Mouse (Mus musculus) testis, postnatal 14 days (tissue): ENCODE measurements around the gene 2210016L21Rik.

Experiments
- DNase-seq: peaks from one replicate; pipeline ENCODE4 v3.0.0; 2021; ENCODE audit warnings: low spot score

Gene 2210016L21Rik

DNA sequence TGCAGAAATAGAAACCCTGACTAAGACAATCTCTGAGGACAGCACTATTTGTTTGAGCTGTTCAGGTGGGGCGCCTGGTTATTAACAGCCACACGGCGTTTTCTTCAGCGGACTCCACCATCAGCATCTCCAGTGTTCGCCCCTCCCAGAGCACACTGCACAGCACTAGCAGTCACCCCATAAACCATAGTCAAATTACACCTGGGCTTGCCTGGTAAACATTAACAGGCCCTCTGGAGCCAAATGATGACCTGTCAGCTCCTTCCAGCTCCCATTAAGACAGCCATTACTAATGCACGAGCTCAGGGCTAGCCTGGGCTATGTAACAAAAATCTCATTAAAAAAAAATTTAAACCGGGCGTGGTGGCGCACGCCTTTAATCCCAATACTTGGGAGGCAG, 3.1 kb downstream of the 2210016L21Rik start:
- DNase-seq: no peak

DNA sequence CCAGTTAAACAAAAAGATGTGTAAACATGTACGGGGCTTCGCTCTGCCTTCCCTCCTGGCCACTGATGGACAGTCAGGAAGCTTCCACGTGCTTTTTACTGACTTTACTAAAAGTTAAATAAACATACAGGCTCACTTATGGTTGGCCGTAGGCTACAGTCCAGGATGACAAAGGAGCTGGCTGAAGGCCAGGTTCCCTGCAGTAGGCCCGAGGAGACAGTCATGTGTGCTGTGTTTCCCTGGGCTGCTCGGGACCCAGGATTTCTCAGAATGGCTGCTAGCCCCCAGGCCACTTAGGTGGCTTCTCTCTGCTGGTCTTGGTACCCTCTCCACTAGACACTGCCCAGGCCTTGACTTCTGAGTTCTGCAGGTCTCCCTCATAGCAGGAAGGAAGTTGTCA, 6.9 kb downstream of the 2210016L21Rik start:
- no peak for DNase-seq

DNA sequence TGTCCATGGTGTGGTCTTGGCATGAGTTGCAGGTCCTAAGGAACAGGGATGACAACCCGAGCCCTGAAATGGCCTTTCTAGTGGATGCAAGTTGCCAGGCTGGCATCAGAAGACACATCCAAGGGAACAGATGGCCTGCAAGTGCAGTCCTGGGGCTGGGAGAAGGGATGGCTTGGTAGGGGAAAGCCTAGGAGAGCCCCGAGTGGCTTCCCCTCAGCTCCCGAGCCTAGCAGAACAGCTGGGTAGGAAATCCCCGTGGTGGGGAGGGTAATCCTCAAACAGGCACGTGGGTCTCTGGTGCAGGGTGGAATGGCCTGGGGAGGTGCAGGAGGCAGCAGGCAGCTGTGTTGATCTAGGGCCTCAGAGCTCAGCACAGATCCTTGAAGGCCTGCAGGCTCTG, 7.4 kb downstream of the 2210016L21Rik start:
- DNase-seq: no peak

DNA sequence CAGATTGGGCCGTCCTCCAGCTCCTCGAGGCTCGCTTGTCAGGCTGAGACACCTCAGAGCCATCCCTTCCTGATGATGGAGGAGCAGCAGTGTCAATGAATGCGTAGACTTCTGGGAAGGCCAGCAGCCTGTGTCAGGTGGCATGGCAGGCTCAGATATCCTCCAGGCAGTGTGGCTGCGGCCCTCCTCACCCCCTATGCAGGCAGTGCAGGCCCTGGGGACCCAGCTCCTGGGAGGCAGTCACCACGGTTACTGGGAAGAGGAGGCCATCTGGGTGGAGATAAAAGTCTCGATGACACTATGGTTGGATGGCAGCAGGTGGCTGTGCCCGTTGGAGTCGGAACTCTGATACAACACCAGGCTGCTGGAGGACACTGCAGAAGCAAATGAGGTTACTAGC, 7.9 kb downstream of the 2210016L21Rik start:
- DNase-seq: no peak

DNA sequence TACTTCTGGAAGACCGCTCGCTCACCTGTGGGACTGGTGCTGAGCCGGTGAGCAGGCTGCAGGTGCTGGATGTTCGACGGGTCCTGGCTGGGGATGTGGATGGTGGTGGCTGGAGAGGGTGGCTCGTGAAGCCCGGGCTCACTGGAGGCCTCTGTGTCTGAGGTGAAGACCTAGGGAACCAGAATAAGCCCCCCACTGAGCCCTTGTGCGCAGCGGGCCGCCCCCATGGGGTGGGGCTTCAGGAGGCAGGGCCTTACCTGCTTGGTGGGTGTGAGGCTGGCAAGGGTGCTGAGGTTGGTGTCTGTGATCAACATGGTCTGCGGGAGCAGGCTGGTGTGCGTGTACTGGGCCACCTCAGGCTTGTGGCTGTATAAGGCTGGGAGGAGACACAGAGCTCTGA, 8.7 kb downstream of the 2210016L21Rik start:
- DNase-seq: no peak

DNA sequence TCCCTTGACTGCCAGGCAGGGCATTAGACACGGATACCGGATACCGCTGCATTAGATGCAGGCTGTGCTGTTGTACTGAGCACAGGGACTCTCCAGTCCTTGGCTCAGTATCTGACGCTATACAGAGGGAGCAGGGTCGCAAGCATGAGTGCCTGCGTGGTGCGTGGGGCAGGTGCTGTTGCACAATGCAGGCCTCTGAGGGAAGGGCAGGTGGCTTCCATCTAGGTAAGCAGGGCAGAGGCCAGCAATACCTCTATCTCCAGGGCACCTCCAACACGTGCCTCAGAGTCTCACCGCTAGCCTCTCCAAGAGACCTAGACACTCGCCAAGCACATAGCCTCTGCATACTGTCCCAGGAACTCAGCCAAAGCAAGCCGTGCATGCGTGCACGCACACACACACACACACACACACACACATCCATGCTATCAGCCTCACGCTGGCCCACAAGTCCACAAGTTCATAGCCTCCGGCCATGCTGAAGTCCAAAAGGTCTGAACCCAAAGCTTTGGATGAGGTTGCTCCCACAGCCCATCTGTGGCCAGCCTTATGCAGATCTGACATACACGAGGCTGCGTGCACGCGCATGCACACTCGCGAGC, 9.4 kb downstream of the 2210016L21Rik start:
- DNase-seq: no peak

DNA sequence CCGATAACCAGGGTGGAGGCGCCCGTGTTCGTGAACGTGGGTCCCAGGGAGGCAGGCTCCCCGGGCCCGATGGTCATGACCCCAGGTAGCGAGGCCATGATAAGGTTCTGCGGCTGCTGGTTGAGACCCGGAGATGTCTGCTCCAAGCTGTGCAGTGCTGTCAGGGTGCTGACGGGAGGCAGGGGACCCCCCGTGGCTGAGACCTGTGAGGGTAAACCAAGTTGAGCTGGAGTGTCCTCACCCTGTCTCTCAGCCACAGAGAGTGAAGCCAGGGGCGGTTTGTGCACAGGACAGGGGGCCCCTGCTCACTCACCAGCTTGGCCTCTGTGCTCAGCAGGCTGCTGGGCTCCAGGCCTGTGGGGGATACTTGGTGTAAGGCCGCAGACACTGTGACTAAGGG, 11.4 kb downstream of the 2210016L21Rik start:
- no peak for DNase-seq

DNA sequence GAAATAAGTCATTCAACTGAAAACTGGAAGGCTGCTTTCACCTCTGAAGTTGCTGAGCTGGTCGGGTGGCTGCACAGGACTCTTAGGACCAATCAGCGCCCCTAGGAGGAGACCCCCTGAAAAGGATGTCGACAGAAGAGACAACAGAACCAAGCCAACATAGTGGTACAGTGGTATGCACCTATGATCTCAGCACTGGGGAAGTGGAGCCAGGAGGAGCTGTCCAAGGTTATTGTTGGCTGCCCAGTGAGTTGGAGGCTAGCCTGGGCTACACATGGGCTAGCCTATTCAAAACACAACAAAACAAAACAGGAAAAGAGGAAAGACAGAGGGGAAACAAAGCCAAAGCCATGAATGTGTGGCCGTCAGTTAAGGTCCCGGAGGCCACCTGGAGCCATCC, 16.1 kb downstream of the 2210016L21Rik start:
- no peak for DNase-seq

DNA sequence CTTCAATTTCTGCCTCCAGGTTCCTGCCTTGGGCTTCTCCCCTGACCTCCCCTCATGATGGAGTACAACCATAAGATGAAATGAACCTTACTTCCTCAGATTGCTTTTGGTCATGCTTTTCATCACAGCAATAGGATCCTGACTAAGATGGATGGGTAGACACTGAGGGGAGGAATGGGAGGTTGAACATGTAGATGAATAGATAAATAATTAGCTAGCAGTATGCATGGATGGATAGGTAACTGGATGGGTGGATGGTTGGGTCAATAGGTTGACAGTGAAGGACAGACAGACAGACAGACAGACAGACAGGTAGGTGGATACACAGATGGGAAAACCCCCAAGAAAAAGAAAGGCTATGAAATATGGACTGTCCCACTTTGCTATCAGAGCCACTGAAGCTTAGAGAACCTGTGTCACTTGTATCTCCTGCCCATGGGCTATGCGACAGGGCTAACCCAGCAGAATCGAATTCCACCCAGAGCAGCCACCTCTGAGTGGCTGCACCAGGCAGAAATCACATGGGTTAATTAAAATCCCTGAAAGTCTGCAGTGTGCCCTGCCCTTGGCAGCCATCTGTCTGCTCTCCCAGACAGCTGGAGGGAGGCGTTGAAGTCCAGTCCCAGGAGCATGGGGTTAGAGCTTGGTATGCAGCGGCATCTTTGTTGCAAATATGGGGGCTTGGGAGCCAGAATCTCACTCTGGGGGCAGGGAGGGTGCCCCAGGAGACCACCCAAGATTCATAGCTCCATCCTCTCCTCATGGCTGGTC, 19.8 kb downstream of the 2210016L21Rik start:
- no peak for DNase-seq

DNA sequence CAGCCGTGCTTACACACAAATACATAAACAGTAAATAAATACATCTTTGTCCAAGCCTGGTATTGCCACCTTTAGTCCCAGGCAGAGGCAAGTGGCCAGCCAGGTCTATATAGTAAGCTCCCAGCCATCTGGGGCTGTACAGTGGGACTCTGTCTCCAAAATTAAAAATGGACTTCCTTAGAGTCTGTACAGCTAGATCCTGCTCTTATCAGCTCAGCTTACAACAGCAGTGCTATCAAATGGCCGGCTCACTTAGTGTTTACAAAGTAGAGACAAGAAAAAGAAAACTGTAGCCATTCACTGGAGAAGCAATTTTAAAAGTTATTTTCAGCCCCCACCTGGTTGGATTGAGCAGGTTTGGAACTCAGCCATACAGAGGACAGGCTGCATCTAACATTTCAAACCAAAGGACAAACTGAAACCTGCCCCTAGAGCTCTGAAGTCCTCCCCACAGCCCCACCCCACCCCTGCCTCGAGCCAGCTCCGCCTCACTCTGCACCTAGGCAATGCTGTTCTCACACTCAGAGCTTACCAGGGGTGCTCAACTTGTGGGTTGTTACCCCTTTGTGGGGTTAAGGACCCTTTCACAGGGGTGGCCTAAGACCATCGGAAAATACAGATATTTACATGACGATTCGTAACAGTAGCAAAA, 22.5 kb downstream of the 2210016L21Rik start:
- no peak for DNase-seq

DNA sequence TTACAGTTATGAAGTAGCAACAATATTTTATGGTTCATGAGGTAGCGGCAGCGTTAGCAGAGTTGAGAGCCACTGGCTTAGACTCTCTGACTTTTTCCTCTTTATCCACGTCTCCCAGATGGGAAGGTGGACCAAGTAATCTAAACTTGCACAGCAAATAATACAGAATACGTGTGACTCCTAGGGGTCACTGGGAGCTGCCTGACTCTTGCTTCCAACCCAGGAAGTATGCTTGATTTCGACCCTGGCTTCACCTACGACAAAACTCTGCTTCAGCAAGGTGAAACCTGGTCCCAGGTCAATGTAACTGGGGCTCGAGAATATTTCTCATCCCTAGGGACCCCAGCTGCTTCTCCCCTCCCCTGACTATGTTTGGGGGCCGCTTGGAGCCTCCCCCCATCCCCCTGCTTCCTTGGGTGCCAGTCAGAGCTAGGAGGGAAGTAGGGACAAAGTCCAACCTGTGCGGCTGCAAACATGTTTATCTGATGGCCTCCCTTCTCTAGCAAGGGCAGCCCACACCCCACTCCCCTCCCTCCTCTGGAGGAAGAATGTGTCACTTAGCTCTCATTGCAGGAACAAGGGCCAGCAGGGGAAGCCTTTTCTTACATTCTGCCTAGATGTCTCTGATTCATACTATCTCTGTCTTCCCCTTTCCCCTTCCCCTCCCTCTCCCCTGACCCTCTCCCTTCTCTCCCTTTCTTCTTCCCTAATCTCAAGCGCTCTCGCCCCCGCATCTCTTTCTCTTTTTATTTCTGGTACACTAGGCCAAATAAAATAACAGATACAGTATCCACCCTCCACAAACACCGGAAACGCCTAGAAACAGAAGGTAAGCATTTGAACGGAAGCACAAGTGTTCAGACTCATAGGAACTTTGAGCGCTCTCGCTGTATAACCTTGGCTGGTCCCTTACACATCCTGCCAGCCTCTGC, 23.3 kb downstream of the 2210016L21Rik start:
- no peak for DNase-seq

DNA sequence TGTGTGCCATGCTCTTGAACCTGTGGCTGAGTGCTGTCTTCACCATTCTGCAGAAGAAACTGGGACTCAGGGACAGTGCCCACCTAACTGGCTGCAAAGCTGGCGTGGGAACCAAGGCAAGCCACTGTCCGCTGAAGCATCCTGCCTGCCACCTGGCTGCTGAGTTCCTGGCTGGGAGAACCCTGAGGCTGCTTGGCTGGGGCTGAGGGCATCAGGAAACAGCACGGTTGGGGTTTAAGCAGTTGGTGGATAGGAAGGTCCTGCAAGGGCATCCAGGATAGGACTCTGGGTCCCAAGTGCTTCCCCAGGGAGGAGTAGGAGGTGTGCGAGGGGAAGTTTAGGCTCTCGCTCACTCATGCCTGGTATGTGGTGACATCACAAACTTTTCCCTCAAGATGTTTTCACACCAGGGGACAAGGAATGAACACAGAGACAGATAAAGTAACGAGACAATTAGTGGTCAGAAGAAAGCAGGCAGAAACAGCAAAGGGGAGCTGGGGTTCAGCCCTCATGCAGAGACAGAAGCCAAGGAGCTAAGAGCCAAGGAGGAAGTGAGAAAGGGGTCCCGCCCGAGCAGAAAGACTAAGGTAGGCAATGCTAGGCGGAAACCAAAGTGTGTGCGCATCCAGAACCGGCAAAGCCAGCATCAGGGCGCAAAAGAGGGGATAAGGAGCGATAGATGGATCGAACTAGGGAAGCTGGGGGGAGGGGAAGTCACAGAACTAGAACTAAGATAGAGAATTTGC, 25.7 kb downstream of the 2210016L21Rik start:
- no peak for DNase-seq

DNA sequence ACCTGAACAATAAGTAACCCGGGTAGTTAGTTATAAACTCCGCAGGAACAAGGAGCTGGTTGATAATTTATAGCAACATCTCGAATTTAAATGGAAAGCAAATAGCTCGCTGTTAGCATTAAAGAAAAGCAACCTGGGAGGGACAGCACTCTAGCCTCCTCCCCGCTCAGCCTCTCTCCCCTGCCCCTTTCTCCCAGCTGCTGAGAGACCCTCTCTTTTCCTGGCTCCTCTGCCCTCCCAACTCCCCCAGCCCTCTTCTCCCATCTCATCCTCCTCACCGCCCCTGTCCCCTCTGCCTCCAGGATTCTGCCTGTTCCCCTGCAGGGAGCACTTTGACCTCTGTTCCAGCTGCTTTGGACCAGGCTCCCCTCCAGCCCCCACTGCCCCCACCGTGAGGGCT, 26.7 kb downstream of the 2210016L21Rik start:
- no peak for DNase-seq

DNA sequence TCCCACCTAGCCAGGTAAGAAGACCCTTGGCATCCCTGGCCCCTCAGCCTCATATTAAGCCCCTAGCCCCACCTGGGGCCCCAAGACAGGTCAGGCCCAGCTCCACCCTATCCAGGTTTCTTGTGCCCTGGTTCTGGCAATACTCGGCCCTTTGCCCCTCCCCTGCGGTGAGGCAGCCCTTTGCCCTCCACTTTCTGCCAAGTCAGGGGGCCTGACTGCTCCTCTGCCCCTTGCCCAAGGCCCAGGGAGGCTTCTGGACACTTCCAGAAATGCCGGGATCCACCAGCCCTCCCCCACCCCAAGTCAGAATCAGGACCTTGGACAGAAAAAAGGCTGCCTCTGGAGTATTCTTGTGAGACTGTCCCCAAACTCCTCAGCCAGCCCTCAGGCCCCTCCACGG, 27.1 kb downstream of the 2210016L21Rik start:
- DNase-seq: no peak

DNA sequence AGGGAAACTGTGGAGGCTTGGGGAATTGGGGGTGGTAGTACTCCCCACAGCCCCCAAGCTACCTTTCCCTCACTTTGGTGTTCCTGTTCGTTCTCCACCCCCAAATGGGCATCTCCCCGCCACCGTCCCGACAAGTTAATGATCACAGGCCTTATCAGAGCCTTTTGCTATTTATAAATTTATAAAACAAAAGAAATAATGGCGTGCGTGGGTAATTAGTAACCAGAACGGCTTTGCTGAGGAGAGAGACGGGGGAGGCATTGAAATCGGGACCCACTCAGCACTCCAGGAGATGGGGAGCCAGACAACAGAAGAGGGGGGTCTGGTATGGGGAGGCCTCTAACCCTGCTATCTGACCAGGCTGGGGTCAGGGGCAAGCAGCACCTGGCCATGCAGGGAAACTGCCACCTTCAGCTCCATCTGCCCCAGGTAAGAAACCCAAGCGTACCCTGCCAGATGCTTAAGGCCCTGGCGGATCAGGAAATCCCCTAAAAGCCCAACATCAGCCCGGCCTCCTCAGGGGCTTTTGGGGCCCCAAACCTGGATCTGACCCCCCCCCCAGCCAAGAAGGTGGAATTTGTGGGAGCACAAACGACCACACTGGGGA, 27.8 kb downstream of the 2210016L21Rik start:
- DNase-seq: no peak

DNA sequence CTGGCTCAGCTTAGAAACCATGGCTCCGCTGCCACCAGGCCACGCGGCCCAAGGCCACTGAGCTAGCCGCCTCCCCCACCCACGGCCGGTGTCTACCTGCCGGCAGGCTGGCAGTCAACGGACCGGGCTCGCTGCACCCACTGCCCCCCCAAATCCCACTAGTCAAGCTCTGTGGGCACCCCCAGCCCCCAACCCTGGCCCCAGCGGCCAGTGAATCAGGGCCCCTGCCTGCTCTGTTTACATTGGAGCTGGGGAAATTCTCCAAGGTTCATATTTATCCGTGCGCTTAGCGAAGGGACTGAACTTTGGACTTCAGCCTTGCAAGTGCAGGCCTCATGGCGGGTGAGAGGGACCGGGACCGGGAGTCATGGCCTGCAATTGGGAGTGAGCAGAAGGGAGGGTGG, 28.9 kb downstream of the 2210016L21Rik start, which contains the start of gene Hnf1a:
Gene Hnf1a, minus strand, starts transcription at position 271 of the 404 bp plus-strand sequence.
- no peak for DNase-seq

DNA sequence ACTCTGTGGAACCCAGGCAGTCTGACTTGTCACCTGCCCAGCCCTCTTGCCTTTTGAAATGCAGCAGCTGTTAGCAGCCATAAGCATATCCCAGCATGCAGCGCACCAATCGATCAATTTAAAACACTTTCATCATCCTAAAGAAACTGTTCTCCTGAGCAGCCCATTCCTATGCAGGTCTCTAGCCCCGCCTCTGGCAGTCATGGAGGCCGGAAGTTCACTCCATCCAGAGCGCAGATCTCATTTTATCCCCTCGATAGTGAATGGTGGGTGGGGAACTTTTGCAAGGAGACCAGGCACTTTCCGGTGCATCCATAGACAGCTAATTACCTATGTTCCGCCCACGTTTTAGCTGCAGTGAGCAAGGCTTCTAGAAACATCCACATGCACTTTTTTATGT, 30.2 kb downstream of the 2210016L21Rik start:
- no peak for DNase-seq

DNA sequence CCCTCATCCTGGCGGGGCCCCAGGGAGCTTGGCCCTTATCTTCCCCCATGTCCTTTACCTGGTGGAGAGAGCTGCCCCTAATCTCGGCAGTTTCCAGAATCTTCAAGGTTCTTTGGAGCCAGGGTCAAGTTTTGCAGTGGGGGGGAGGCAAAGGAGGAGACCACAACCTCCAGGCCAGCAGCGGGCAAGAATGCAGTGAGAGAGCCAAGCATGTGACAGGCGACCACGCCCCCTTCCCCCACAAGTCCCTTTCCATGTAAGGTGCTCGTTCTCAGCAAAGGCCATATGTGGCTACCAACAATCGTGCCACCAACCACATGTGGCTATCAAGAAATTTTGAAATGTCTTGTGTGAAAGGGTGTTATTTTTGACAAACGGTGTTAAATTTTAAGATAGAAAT, 31.2 kb downstream of the 2210016L21Rik start:
- no peak for DNase-seq

DNA sequence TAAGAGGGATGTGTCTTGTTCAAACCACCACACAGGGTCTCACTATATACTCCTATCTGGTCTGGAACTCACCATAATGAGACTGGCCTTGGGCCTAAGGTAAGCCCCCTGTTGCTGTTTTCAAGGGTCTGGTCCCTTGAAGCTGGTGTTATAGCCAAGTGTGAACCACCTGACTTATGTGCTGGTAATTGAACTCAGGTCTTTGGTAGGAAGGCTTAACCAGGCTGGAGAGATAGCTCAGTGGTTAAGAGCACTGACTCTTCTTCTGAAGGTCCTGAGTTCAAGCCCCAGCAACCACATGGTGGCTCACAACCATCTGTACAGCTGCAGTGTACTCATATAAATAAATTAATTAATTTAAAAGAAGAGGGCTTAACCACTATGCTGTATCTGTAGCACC, 35.0 kb downstream of the 2210016L21Rik start:
- no peak for DNase-seq

DNA sequence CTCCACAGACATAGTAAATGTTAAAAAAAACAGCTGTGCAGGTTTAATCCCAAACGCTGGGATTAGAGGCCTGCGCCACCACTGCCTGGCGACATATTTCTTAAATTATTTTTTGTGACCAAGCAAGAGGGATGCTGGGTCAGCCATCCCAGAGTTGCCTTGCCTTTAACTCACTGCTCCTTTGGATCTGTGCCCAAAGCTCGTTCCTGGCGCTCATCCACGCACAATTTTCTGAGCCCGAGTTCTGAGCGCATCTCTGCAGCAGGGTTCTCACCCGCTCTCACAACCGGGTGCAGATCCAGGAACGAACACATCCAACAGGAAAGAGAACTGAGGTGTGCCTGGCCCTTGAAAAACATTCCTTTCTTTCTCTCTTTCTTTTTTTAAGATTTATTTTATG, 36.5 kb downstream of the 2210016L21Rik start:
- no peak for DNase-seq

DNA sequence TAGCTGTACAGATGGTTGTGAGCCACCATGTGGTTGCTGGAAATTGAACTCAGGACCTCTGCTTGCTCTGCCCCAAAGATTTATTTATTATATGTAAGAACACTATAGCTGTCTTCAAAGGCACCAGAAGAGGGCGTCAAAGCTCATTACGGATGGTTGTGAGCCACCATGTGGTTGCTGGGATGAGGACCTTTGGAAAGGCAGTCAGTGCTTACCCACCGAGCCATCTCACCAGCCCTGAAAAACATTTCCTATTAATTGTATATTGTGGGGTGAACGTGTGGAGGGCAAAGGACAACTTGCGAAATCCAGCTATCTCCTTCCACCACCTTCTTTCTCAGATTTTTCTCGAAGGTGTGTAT, 36.9 kb downstream of the 2210016L21Rik start:
- DNase-seq: no peak
